Mouse (Mus musculus): ENCODE results near the gene Mms19. TPM values are rescaled to one million over a fixed set of nuclear protein-coding genes. Genes with fewer than 3 reads are reported as not detected.

Gene Mms19
- polyA plus RNA-seq, 1 experiment from 2014 or later = 42.0 TPM

- peak; percentile 45; the same call in 1 of the 2 replicates for ATAC-seq (ENCODE audit: insufficient number of reproducible peaks, low FRiP score, low TSS enrichment, low read depth)
- WGBS = 70% methylated on average over 7 of the region's 7 CpGs
These were observed 30.2 kb upstream of the Mms19 start for GRCm38 (mm10) chr19:42011123-42011522.

GRCm38 (mm10) chr19:42010436-42010835 is 29.5 kb upstream of the Mms19 start:
- no peaks in the 10 kb centered on the region for H3K27me3 ChIP-seq
- H3K4me1 ChIP-seq = peaks cover 39% of the 10 kb centered on the region
- no peak overlapping the region for H3K4me2 ChIP-seq (replicated peaks)
- WGBS = 76% methylated on average over 4 of the region's 4 CpGs
- H3K27ac ChIP-seq (replicated peaks) = no peak overlapping the region
- H3K4me3 ChIP-seq (replicated peaks) = no peak overlapping the region
- no peak for ATAC-seq (ENCODE audit: insufficient number of reproducible peaks, low FRiP score, low TSS enrichment, low read depth)
- H3K9ac ChIP-seq = no peak overlapping the region
- H3K36me3 ChIP-seq = no peaks in the 10 kb centered on the region
- no peaks in the 10 kb centered on the region for H3K9me3 ChIP-seq (replicated peaks)

More at GRCm38 (mm10) chr19:42011123-42011522, 30.2 kb upstream of the Mms19 start:
- peaks cover 40% of the 10 kb centered on the region for H3K4me1 ChIP-seq
- no peaks in the 10 kb centered on the region for H3K9me3 ChIP-seq (replicated peaks)
- no peaks in the 10 kb centered on the region for H3K36me3 ChIP-seq
- H3K27me3 ChIP-seq = no peaks in the 10 kb centered on the region
- no peak overlapping the region for H3K4me3 ChIP-seq (replicated peaks)
- no peak overlapping the region for H3K4me2 ChIP-seq (replicated peaks)
- H3K27ac ChIP-seq (replicated peaks) = peak overlapping the region; percentile 28; the same call in 1 of the 2 replicates
- H3K9ac ChIP-seq = no peak overlapping the region

GRCm38 (mm10) chr19:42009067-42009466 is 28.1 kb upstream of the Mms19 start:
- no peak overlapping the region; the same call in 1 of the 2 replicates for H3K27ac ChIP-seq (replicated peaks)
- no peak overlapping the region for H3K4me2 ChIP-seq (replicated peaks)
- H3K36me3 ChIP-seq = no peaks in the 10 kb centered on the region
- WGBS = 33% methylated on average over 7 of the region's 7 CpGs
- no peaks in the 10 kb centered on the region for H3K9me3 ChIP-seq (replicated peaks)
- H3K27me3 ChIP-seq = no peaks in the 10 kb centered on the region
- peaks cover 36% of the 10 kb centered on the region for H3K4me1 ChIP-seq
- H3K9ac ChIP-seq = no peak overlapping the region
- H3K4me3 ChIP-seq (replicated peaks) = no peak overlapping the region
- no peak for ATAC-seq (ENCODE audit: insufficient number of reproducible peaks, low FRiP score, low TSS enrichment, low read depth)

- Histone ChIP-seq H3K9me3 (replicated peaks) (no peaks in the 10 kb centered on the region), H3K4me2 (replicated peaks) (no peak overlapping the region), H3K36me3 (no peaks in the 10 kb centered on the region), H3K4me3 (replicated peaks) (no peak overlapping the region), H3K4me1 (peaks cover 31% of the 10 kb centered on the region), H3K27ac (replicated peaks) (no peak overlapping the region; the same call in 1 of the 2 replicates), H3K27me3 (no peaks in the 10 kb centered on the region), H3K9ac (no peak overlapping the region)
- no peak for ATAC-seq (ENCODE audit: insufficient number of reproducible peaks, low FRiP score, low TSS enrichment, low read depth)
- 43% methylated on average over 3 of the region's 3 CpGs for WGBS
These were observed 27.6 kb upstream of the Mms19 start for GRCm38 (mm10) chr19:42008586-42008985.

GRCm38 (mm10) chr19:42006568-42006967 is 25.6 kb upstream of the Mms19 start:
- WGBS = 54% methylated on average over 8 of the region's 8 CpGs
- no peaks in the 10 kb centered on the region for H3K27me3 ChIP-seq
- H3K4me1 ChIP-seq = peaks cover 32% of the 10 kb centered on the region
- no peaks in the 10 kb centered on the region for H3K36me3 ChIP-seq
- H3K9ac ChIP-seq = no peak overlapping the region
- H3K4me3 ChIP-seq (replicated peaks) = no peak overlapping the region
- no peak overlapping the region for H3K4me2 ChIP-seq (replicated peaks)
- ATAC-seq (ENCODE audit: insufficient number of reproducible peaks, low FRiP score, low TSS enrichment, low read depth) = no peak
- no peak overlapping the region for H3K27ac ChIP-seq (replicated peaks)
- no peaks in the 10 kb centered on the region for H3K9me3 ChIP-seq (replicated peaks)

- Histone ChIP-seq H3K27me3 (no peaks in the 10 kb centered on the region), H3K4me2 (replicated peaks) (no peak overlapping the region), H3K4me1 (peaks cover 41% of the 10 kb centered on the region), H3K9me3 (replicated peaks) (no peaks in the 10 kb centered on the region), H3K27ac (replicated peaks) (no peak overlapping the region), H3K36me3 (no peaks in the 10 kb centered on the region), H3K9ac (no peak overlapping the region), H3K4me3 (replicated peaks) (no peak overlapping the region)
- WGBS = 62% methylated on average over 3 of the region's 3 CpGs
- ATAC-seq (ENCODE audit: insufficient number of reproducible peaks, low FRiP score, low TSS enrichment, low read depth) = no peak
These were observed 24.7 kb upstream of the Mms19 start for GRCm38 (mm10) chr19:42005616-42006015.

GRCm38 (mm10) chr19:42004258-42004657 is 23.3 kb upstream of the Mms19 start:
- Histone ChIP-seq H3K4me2 (replicated peaks) (no peak overlapping the region), H3K9ac (no peak overlapping the region), H3K36me3 (no peaks in the 10 kb centered on the region), H3K4me3 (replicated peaks) (no peak overlapping the region), H3K4me1 (peaks cover 50% of the 10 kb centered on the region), H3K27me3 (no peaks in the 10 kb centered on the region), H3K27ac (replicated peaks) (no peak overlapping the region), H3K9me3 (replicated peaks) (no peaks in the 10 kb centered on the region)
- ATAC-seq (ENCODE audit: insufficient number of reproducible peaks, low FRiP score, low TSS enrichment, low read depth) = no peak
- whole genome bisulfite sequencing = 79% methylated on average over 6 of the region's 6 CpGs

- Histone ChIP-seq H3K9me3 (replicated peaks) (no peaks in the 10 kb centered on the region), H3K4me2 (replicated peaks) (no peak overlapping the region), H3K9ac (no peak overlapping the region), H3K27me3 (no peaks in the 10 kb centered on the region), H3K4me3 (replicated peaks) (no peak overlapping the region), H3K27ac (replicated peaks) (peak overlapping the region; percentile 86), H3K4me1 (peaks cover 47% of the 10 kb centered on the region), H3K36me3 (no peaks in the 10 kb centered on the region)
- ATAC-seq (ENCODE audit: insufficient number of reproducible peaks, low FRiP score, low TSS enrichment, low read depth) = 0 out of 2 replicates have a peak, but pooled peaks have one; percentile 11
- 83% methylated on average over 12 of the region's 12 CpGs for WGBS
These were observed 20.5 kb upstream of the Mms19 start for GRCm38 (mm10) chr19:42001253-42001980.

GRCm38 (mm10) chr19:42000446-42000958 is 19.5 kb upstream of the Mms19 start:
- Histone ChIP-seq H3K27ac (replicated peaks) (peak overlapping the region; percentile 86), H3K27me3 (no peaks in the 10 kb centered on the region), H3K4me3 (replicated peaks) (no peak overlapping the region), H3K9me3 (replicated peaks) (no peaks in the 10 kb centered on the region), H3K4me2 (replicated peaks) (no peak overlapping the region), H3K4me1 (peaks cover 45% of the 10 kb centered on the region), H3K9ac (no peak overlapping the region), H3K36me3 (no peaks in the 10 kb centered on the region)
- 12% methylated on average over 4 of the region's 4 CpGs for WGBS
- ATAC-seq (ENCODE audit: insufficient number of reproducible peaks, low FRiP score, low TSS enrichment, low read depth) = peak; percentile 58

GRCm38 (mm10) chr19:41999688-42000283 is 18.8 kb upstream of the Mms19 start:
- 79% methylated on average over 4 of the region's 4 CpGs for WGBS
- no peak for ATAC-seq (ENCODE audit: insufficient number of reproducible peaks, low FRiP score, low TSS enrichment, low read depth)
- Histone ChIP-seq H3K9ac (no peak overlapping the region), H3K27me3 (no peaks in the 10 kb centered on the region), H3K27ac (replicated peaks) (peak overlapping the region; percentile 86), H3K4me3 (replicated peaks) (no peak overlapping the region), H3K4me1 (peaks cover 48% of the 10 kb centered on the region), H3K36me3 (no peaks in the 10 kb centered on the region), H3K9me3 (replicated peaks) (no peaks in the 10 kb centered on the region), H3K4me2 (replicated peaks) (no peak overlapping the region)

GRCm38 (mm10) chr19:41998770-41999548 is 18.0 kb upstream of the Mms19 start:
- peak overlapping the region; percentile 86; the same call in 1 of the 2 replicates for H3K27ac ChIP-seq (replicated peaks)

More at GRCm38 (mm10) chr19:41998770-41999548, 18.0 kb upstream of the Mms19 start:
- ATAC-seq (ENCODE audit: insufficient number of reproducible peaks, low FRiP score, low TSS enrichment, low read depth) = no peak
- 74% methylated on average over 9 of the region's 9 CpGs for WGBS
- H3K4me1 ChIP-seq = peaks cover 55% of the 10 kb centered on the region
- no peaks in the 10 kb centered on the region for H3K9me3 ChIP-seq (replicated peaks)
- no peaks in the 10 kb centered on the region for H3K27me3 ChIP-seq
- no peak overlapping the region for H3K4me2 ChIP-seq (replicated peaks)
- no peak overlapping the region for H3K4me3 ChIP-seq (replicated peaks)
- H3K9ac ChIP-seq = no peak overlapping the region
- H3K36me3 ChIP-seq = no peaks in the 10 kb centered on the region
